Mouse (Mus musculus) retina, postnatal 7 days (tissue): ENCODE results near the gene Mzt1.

ENCODE experiments used
- DNase-seq: peaks from one replicate; pipeline ENCODE4 v3.0.0-alpha.2; 2012; ENCODE audit warnings: low read depth, low spot score

The Mzt1 gene

DNA sequence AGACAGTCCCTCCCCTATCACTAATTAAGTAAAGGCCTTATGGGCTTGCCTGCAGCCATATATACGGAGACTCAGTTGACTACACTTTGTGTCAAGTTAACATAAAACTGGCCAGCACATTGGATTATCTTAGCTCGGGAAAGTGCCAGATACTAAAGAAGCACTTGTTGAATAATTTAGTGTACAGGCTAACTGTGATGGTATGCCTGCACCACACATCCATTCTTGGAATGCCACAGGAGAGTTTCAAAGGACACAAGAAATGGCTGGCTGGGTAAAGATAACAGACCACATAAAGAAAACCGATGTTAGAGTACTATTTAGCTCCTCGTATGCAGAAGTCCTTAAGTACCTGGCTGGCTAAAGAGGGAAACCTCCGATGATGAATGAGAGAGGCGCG is 27.2 kb downstream of the Mzt1 start:
- DNase-seq = no peak

DNA sequence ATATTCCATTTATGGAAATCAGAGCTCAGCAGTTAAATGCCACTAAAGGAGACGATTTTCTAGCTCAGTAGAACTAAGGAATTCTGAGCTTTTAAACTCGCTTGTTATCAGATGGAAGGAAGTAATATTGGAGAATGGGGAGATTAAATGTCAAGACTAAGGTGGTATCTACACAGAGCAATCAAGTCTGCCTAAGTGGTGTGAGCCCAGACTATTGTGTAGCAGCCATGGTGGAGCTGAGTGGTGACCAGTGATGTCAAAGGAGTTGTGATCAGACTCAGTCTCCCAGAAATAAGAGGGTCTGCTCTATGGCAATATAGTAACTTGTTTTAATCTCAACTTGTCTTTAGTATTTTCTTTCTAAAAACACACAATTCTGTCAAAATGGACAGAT is 35.0 kb downstream of the Mzt1 start:
- no peak for DNase-seq

DNA sequence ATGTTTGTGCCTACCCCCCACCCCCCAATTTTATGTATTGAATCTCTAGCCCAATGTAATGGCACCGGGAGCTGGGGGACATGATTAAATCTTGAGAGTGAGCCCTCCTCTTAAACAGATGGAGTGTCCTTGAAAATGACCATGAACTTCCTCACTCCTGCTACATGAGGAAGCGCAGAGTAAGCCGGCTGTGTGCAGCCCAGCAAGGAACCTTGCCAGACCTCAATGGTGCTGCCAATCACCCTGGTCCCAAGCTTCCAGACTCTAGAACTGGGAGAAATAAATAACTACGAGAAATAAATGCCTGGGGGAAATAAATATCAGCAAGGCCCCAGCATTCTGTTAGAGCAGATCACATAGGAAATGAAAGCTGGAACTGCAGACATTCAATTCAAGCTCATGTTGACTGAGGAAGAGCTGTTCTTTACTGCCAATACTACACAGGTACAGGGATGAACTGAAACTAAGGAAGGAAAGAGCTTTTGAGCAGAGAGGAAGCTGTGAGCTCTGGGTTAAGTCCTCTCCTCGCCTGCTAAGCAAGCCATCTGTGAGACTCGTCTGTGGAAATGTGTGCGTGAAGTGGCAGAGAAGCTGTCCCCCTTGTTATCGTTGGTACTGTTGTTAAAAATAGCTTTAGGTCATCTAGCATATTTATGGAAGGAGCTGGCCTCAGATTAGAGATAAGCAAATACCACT is 35.6 kb downstream of the Mzt1 start:
- no peak for DNase-seq

DNA sequence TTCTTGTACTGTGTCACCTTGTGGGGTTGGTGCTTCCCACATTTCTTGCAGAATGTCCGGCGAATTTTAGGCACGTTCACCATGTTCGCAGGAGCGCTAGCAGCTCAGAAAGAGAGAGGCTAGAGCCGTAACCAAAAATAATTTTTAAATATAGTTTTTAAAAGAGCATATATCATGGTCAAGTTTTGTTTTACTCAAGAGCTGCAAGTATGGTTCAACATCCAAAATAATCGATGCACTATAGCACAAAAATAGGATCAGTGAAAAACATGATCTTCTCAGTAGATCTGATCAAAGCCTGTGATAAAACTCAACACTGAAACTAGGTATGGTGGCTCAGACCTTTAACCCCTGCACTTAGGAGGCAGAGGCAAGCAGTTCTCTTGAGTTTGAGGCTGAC is 51.7 kb downstream of the Mzt1 start, which contains the start of gene Rpl36a-ps1:
TSS of gene Rpl36a-ps1 (minus strand) at position 101 of the 400 bp plus-strand sequence.
- no peak for DNase-seq

DNA sequence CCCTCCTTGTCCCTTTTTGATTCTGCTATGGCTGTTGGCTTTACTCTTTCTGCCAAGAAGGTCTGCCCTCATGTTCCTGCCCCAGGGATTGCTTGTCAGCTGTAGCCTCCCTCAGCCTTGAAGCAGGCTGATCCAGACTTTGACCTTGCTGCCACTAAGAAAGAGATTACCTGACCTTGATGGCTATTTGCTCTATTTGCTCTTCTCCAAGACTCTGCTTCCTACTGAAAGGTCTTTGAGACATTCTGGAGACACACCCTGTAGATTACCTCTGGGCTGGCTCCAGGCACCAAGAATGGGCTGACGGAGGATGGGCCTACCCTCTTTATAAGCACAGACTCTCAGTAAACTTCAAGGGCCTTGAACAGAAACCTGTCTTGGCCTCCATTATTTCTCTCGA is 53.5 kb downstream of the Mzt1 start:
- DNase-seq = no peak

DNA sequence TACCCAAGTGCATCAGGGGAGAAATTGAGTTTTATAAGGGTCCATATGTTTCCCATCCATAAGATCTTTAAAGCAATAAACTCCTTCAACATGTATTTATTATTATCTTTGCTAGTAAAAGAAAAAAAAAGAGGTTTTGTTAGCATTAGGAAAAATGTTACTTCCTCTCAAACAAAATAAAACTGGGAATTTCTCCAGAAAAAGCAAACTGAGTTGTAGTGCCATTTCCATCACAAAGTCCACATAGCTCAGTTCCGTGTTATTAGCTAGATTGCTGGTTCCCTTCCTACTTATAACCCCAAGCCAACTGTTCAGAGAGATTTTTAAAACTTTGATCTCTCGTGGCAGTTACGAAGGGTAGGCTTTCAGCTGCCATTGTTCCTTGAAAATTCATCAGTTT is 55.3 kb downstream of the Mzt1 start:
- DNase-seq = no peak

DNA sequence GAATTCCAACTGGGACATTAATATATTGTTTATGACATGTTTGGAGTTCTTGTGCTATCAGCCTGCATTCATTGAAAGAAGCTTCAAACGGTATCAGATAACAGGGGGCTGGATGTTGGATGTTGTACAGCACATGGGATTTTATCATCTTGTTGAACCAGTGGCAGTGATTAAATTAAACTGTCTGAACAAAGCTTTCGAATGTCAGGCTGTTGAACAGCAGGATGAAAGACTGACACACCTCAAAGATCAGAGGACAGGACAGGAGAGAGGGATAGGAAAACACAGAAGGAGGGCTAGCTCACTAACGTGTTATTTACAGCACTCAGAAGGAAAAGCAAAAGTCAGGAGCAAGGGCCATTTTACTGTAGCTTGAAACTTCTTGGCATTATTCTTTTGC is 56.1 kb downstream of the Mzt1 start:
- no peak for DNase-seq
